9 mouse cellular contexts compared by ENCODE assay signal in genomic region chr13:64311266-64311665, GRCm38 (mm10). TPM values are rescaled to one million over a fixed set of nuclear protein-coding genes. Genes with fewer than 3 reads are reported as not detected.
A peak's percentile ranks its signal among the peaks of the same experiment; 100 is the strongest.
DNase-seq lines count a peak whose midpoint lies in the region; ATAC-seq and TF ChIP-seq lines count a peak whose summit lies in the region.
"Had no signal": no experiment of that assay in that cellular context is flagged by ENCODE, and none has a peak within 500 bp of the region (broad histone marks: within the 10 kb centered on the region; RNA-seq: fewer than 3 reads in every experiment).

No protein-coding gene starts in this region.

- H3K9ac ChIP-seq in intestine, embryonic 14.5 days (ENCODE audit: low read length): no peak overlapping the region

- no peaks in the 10 kb centered on the region for H3K9me3 ChIP-seq in heart, embryonic 10.5 days
- no peaks in the 10 kb centered on the region for H3K9me3 ChIP-seq in intestine, embryonic 14.5 days (ENCODE audit: control insufficient read depth, low read length)
- no peaks in the 10 kb centered on the region for H3K9me3 ChIP-seq in midbrain, embryonic 10.5 days (replicated peaks)

- TF ChIP-seq CTCF in cortical plate, adult 2 months (IDR thresholded peaks at IDR 0.05; ENCODE audit: extremely low read depth, insufficient read depth, low read length): no peak

- peak overlapping the region; percentile 74 for H3K4me3 ChIP-seq in heart, embryonic 10.5 days
- H3K4me3 ChIP-seq in cortical plate, adult 2 months (ENCODE audit: insufficient read depth, low read length): peak overlapping the region; percentile 94; the same call in 1 of the 2 replicates
- peak overlapping the region; percentile 73 for H3K4me3 ChIP-seq in intestine, embryonic 14.5 days (ENCODE audit: low read depth, low read length)
- H3K4me3 ChIP-seq in midbrain, embryonic 10.5 days: peak overlapping the region; percentile 73

- peaks cover 16% of the 10 kb centered on the region for H3K36me3 ChIP-seq in heart, embryonic 10.5 days
- H3K36me3 ChIP-seq in intestine, embryonic 14.5 days (ENCODE audit: control insufficient read depth, insufficient read depth, low read length): peaks cover 19% of the 10 kb centered on the region
- peaks cover 11% of the 10 kb centered on the region for H3K36me3 ChIP-seq in midbrain, embryonic 10.5 days

- no peaks in the 10 kb centered on the region for H3K27me3 ChIP-seq in heart, embryonic 10.5 days (ENCODE audit: insufficient read depth, poor library complexity, severe bottlenecking)
- H3K27me3 ChIP-seq in intestine, embryonic 14.5 days (replicated peaks; ENCODE audit: control insufficient read depth, insufficient read depth, low read length): no peaks in the 10 kb centered on the region
- H3K27me3 ChIP-seq in midbrain, embryonic 10.5 days (ENCODE audit: low read depth, poor library complexity, severe bottlenecking): no peaks in the 10 kb centered on the region

- WGBS in heart, embryonic 10.5 days: 49% methylated on average over 1 of the region's 1 CpGs
- 40% methylated on average over 1 of the region's 1 CpGs for WGBS in intestine, embryonic 14.5 days
- 97% methylated on average over 1 of the region's 1 CpGs for WGBS in midbrain, embryonic 10.5 days

- DNase-seq in heart, embryonic 10.5 days (ENCODE audit: low spot score): no peak
- no peak for DNase-seq in heart, postnatal 4 days
- DNase-seq in intestine, embryonic 14.5 days (ENCODE audit: low spot score): no peak
- DNase-seq in midbrain, embryonic 10.5 days (ENCODE audit: low spot score): no peak
- no peak for DNase-seq in natural killer cell, adult 2 months (ENCODE audit: low spot score in 2 of 2)
- no peak for DNase-seq in layer of hippocampus, postnatal 14 days (ENCODE audit: low spot score in 2 of 2)
- no peak for DNase-seq in thymus, postnatal 4 days
- DNase-seq: kidney, adult 18-20 months had no signal

- ATAC-seq in intestine, embryonic 14.5 days (replicated peaks; ENCODE audit: low FRiP score, low TSS enrichment, low read depth): no peak

- no peak for TF ChIP-seq POLR2A in cortical plate, adult 2 months (IDR thresholded peaks at IDR 0.05; ENCODE audit: extremely low read depth, insufficient read depth, low read length)

- H3K4me1 ChIP-seq in heart, embryonic 10.5 days: peaks cover 28% of the 10 kb centered on the region; the same call in 1 of the 2 replicates
- H3K4me1 ChIP-seq in cortical plate, adult 2 months (ENCODE audit: control insufficient read depth, insufficient read depth, low read length): peaks cover 3% of the 10 kb centered on the region
- peaks cover 20% of the 10 kb centered on the region for H3K4me1 ChIP-seq in intestine, embryonic 14.5 days (replicated peaks; ENCODE audit: control insufficient read depth, insufficient read depth, low read length)
- H3K4me1 ChIP-seq in midbrain, embryonic 10.5 days: peaks cover 13% of the 10 kb centered on the region

- peak overlapping the region; percentile 94; the same call in 1 of the 2 replicates for H3K27ac ChIP-seq in heart, embryonic 10.5 days
- no peak overlapping the region for H3K27ac ChIP-seq in cortical plate, adult 2 months (ENCODE audit: insufficient read depth, low read length)
- peak overlapping the region; percentile 93; the same call in 1 of the 2 replicates for H3K27ac ChIP-seq in intestine, embryonic 14.5 days (ENCODE audit: low read depth)
- H3K27ac ChIP-seq in midbrain, embryonic 10.5 days (replicated peaks): no peak overlapping the region

- peak overlapping the region; percentile 62 for H3K4me2 ChIP-seq in intestine, embryonic 14.5 days (ENCODE audit: low read length)

RNA-seq across cellular contexts. Expression of gene Aaed1, which starts 1.2 kb away (rescaled TPM):
- 58.6 and 60.3 TPM in 2 replicates for polyA plus RNA-seq in heart, embryonic 10.5 days (2016; fragmentation: Nextera tagmentation; extraction: Ambion mirVana)
- total RNA-seq in heart, postnatal 4 days (2021): 10 to 100 TPM; 54.7 to 57.2 TPM
- 12.2 and 12.5 TPM in 2 replicates for polyA plus RNA-seq in cortical plate, adult 2 months (2012; rRNA removed)
- 42.9 and 47.3 TPM in 2 replicates for polyA plus RNA-seq in intestine, embryonic 14.5 days (2014; fragmentation: Nextera tagmentation; extraction: Ambion mirVana)
- polyA plus RNA-seq in midbrain, embryonic 10.5 days (2016; fragmentation: Nextera tagmentation; extraction: Ambion mirVana): 22.9 and 25.3 TPM in 2 replicates
- 10 to 100 TPM; 14.0 to 14.2 TPM for total RNA-seq in layer of hippocampus, postnatal 14 days (2021)

RNA-seq across cellular contexts. Expression of gene Cdc14b, which starts 36.2 kb away (rescaled TPM):
- polyA plus RNA-seq in heart, embryonic 10.5 days (2016; fragmentation: Nextera tagmentation; extraction: Ambion mirVana): 23.7 and 26.8 TPM in 2 replicates
- 10 to 100 TPM; 10.8 to 11.4 TPM for total RNA-seq in heart, postnatal 4 days (2021)
- 9.8 and 10.4 TPM in 2 replicates for polyA plus RNA-seq in cortical plate, adult 2 months (2012; rRNA removed)
- polyA plus RNA-seq in intestine, embryonic 14.5 days (2014; fragmentation: Nextera tagmentation; extraction: Ambion mirVana): 16.6 and 19.2 TPM in 2 replicates
- 9.5 and 12.6 TPM in 2 replicates for polyA plus RNA-seq in midbrain, embryonic 10.5 days (2016; fragmentation: Nextera tagmentation; extraction: Ambion mirVana)
- 1 to 10 TPM; 4.8 to 5.6 TPM for total RNA-seq in layer of hippocampus, postnatal 14 days (2021)

RNA-seq across cellular contexts. Expression of gene Ctsl, which starts 59.4 kb away (rescaled TPM):
- polyA plus RNA-seq in heart, embryonic 10.5 days (2016; fragmentation: Nextera tagmentation; extraction: Ambion mirVana): 240 and 241 TPM in 2 replicates
- 100 to 1,000 TPM; 206 to 217 TPM for total RNA-seq in heart, postnatal 4 days (2021)
- 121 and 125 TPM in 2 replicates for polyA plus RNA-seq in cortical plate, adult 2 months (2012; rRNA removed)
- 167 and 188 TPM in 2 replicates for polyA plus RNA-seq in intestine, embryonic 14.5 days (2014; fragmentation: Nextera tagmentation; extraction: Ambion mirVana)
- polyA plus RNA-seq in midbrain, embryonic 10.5 days (2016; fragmentation: Nextera tagmentation; extraction: Ambion mirVana): 143 and 159 TPM in 2 replicates
- 100 to 1,000 TPM; 161 to 178 TPM for total RNA-seq in layer of hippocampus, postnatal 14 days (2021)

Comparison
In these comparisons a context has a peak if more than half of its experiments do, and no peak if none do; other contexts are left out.
1. H3K27ac ChIP-seq: peak in heart, embryonic 10.5 days (single experiment) and intestine, embryonic 14.5 days (single experiment); none in cortical plate, adult 2 months (single experiment) and midbrain, embryonic 10.5 days (single experiment).
2. Peak in every context shown above with its lines, with median percentiles within 50 percentile points of each other: H3K4me3 ChIP-seq.